Mouse (Mus musculus): ENCODE data around the gene Gadl1.

Gene Gadl1

DNA sequence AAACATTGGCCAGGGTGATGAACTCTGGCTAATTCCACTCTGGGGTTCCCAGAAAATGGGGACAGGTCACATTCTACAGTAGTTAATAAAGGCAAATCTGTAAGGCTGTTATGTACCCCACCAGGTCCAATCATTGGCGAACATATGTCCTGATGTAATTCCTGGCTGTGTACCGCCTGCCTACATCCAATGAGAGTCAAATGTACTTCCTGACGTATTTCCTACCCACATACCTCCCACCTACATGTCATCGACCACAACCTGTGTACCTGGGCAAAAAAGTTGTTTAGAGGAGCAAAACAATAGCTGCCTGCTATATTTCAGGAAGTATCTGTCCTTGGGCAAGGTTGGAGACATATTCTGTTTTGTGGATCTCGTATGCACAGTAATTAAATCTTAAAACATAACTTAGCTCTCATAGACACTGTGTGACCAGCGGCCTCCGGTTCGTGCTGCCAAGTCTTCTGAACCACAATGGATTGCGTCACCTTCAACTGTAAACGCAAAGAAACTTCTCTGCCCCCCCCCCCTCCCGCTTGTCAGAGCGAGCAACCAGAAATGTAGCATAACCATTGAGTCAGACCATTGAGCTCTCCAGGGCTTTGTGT is 175.2 kb downstream of the Gadl1 start:
- DNase-seq (ENCODE audit: low read depth in 1 of 2, low spot score in 2 of 2): no peak

DNA sequence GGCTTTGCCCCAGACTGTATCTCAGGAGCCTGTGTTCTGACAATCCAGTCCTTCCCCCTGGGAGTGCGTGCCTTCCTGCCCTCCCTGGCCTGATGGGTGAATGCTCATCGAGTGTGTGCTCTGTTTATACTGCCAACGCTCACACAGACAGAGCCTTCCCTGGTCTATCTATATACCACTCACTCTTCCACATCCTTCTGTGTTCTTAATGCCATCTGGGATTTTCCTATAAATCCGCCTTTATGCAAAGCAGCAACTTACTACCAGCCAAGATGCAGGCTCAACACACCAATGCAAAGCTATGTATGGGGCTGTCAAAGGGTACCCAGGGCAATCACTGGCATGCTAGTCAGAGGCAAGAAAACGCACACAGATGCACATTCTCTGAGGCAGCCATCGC is 176.7 kb downstream of the Gadl1 start:
- DNase-seq (ENCODE audit: low read depth in 1 of 2, low spot score in 2 of 2): no peak

GRCm38 (mm10) chr9:116087263-116087662 is 178.0 kb downstream of the Gadl1 start:
- no peak for DNase-seq (ENCODE audit: low read depth in 1 of 2, low spot score in 2 of 2)

GRCm38 (mm10) chr9:116087880-116088279 is 178.6 kb downstream of the Gadl1 start:
- DNase-seq (ENCODE audit: low read depth in 1 of 2, low spot score in 2 of 2): peak in 1 of 2 experiments; percentile 45

DNA sequence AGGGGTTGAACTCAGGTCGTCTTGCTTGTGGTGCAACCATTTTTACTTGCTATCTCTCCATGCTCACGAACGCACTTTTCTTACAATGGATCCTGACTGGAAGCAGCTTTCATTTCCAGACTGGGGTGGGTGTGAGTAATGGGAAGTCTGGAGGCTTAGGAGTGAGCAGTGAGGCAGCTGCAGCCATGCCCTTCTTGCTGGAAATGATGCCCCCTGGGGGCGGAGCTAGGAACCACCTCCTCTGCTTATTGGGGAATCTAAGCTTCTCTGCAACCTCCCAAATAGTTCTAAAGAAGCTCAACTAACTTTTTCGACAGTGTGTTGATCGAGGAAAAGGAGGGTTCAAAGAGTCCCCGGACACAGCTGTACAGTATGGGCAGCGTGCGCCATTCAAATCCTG is 179.7 kb downstream of the Gadl1 start:
- no peak for DNase-seq (ENCODE audit: low read depth in 1 of 2, low spot score in 2 of 2)

GRCm38 (mm10) chr9:116090296-116090695 is 181.0 kb downstream of the Gadl1 start:
- no peak for DNase-seq (ENCODE audit: low read depth in 1 of 2, low spot score in 2 of 2)

DNA sequence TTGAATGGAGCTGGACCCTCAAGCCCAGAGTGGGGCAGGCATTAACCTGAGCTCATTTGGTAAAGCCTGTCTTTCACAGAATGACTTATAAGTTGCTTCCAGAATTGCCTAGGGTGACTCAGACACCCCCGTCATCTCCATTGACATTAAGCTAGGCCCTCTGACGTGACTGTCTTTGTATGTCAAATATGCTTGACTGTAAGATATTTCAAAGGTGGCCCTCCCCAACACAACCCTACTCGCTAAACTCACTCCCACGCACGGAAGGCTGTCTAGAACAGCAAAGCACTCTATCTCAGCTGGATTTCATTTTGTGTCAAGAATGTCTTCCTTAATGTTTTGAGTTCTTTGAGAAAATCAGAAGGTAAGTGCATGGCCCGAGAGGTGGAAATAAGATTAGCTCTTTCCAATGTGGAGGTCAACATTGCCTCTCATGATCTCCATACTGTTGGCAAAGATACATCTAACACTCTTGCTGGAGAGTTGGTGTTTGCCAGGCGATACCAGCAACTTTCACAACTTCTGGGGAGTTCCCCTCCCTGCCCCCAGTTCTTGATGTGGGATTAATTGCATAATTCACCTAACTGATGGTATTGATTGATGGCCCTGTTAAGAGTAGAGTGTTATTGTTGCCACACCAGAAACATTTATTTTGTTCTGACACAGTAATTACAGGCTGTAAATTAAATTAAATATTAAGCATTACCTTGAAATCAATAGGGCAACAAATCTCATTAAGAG is 182.0 kb downstream of the Gadl1 start:
- DNase-seq (ENCODE audit: low read depth in 1 of 2, low spot score in 2 of 2): no peak

GRCm38 (mm10) chr9:116091921-116092320 is 182.7 kb downstream of the Gadl1 start:
- DNase-seq (ENCODE audit: low read depth in 1 of 2, low spot score in 2 of 2): no peak

- peak in 1 of 2 experiments; percentile 27 for DNase-seq (ENCODE audit: low read depth in 1 of 2, low spot score in 2 of 2)
These were observed 189.7 kb downstream of the Gadl1 start for GRCm38 (mm10) chr9:116098724-116099595.

DNA sequence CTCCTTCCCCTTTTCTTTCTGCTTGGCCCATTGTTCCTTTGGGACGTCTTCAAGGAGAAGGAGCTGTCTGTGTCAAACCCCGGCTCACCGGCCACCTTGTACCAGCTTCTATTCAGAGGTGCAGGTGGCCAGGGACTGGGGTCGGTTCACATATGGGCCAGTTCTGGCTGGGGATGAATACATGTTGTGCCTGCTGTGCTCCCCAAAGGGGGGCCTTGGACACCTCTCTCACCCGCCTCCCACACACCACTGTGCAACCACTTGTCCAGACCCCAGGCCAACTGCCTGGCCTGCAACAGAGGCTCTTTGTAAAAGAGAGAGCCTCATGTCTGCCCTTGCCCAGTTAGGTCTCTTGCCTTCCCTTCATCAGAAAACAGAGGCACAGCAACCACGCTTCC is 190.3 kb downstream of the Gadl1 start:
- no peak for DNase-seq (ENCODE audit: low read depth in 1 of 2, low spot score in 2 of 2)

GRCm38 (mm10) chr9:116100015-116100414 is 190.8 kb downstream of the Gadl1 start:
- DNase-seq (ENCODE audit: low read depth in 1 of 2, low spot score in 2 of 2): no peak

- DNase-seq (ENCODE audit: low read depth in 1 of 2, low spot score in 2 of 2): no peak
These were observed 192.6 kb downstream of the Gadl1 start for GRCm38 (mm10) chr9:116101842-116102241.

DNA sequence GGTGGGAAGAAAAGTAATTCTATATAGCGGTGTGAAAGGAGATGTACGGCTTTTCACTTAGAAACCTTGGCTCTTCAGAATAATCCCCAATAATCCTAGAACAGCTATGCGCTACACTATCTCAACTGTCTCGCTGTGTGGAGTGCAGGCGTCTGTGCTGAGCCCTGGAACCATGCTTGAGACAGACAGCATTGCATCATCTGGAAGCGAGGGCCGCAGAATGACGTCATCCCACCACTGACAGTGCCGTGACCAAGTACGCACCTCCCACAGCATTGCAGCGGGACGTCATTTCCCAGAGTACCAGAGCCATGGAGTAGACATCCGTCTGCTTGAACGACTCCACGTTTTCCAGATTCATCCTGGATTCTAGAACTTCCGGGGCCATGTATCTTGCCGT is 195.5 kb downstream of the Gadl1 start:
- DNase-seq (ENCODE audit: low read depth in 1 of 2, low spot score in 2 of 2): no peak

GRCm38 (mm10) chr9:116108729-116109128 is 199.5 kb downstream of the Gadl1 start:
- no peak for DNase-seq (ENCODE audit: low read depth in 1 of 2, low spot score in 2 of 2)

DNA sequence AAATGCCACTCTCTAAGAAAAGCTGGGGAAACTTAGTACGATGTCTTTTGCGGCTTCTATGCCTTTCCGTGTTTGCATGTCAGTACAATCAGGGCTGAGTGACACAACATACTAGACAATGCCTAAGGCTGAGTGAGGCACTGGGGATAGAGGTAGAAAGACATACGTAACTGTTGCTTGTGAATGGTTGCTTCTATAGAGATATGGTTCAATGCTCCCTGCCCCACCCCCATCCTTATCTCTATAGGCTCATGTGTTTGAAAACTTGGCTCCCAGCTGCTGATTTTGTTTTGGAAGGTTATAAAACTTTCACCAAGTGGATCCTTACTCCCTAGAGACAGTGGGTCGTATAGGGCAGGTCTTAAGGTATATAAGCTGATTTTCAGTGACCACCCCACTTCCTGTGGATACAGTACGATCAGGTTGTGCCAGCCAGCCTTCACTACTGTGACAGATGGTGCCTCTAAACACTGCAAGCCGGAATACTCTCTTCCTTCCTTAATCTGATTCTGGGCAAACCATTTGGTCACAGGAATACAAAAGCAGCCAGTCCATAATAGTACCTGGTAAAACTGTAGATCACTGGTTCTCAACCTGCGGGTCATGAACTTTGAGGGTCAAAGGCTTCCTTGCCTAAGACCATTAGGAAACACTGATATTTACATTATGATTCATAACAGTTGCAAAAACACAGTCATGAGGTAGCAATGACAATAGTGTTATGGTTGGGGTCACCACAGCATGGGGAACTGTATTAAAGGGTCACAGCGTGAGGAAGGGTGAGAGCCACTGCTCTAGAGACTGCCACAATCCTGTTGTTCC is 202.1 kb downstream of the Gadl1 start:
- no peak for DNase-seq (ENCODE audit: low read depth in 1 of 2, low spot score in 2 of 2)

DNA sequence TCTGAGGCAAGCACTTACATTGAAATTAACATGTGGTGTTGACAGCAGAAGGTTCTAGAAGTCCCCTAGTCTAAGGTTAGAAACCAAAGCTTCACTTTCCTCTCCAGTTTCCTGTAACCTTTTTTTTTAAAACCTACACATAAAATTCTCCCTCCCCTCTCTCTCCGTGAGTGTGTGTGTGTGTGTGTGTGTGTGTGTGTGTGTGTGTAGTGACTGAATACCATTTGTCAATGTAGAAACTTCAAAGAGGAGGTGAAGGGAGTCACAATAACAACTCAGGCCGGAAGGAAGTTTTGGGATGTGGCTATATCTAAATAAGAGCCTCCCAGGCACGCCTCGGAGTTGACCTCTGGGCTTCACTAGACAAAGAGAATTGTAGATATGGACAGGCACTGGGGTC is 205.1 kb downstream of the Gadl1 start:
- no peak for DNase-seq (ENCODE audit: low read depth in 1 of 2, low spot score in 2 of 2)

GRCm38 (mm10) chr9:116115875-116116274 is 206.6 kb downstream of the Gadl1 start:
- no peak for DNase-seq (ENCODE audit: low read depth in 1 of 2, low spot score in 2 of 2)

DNA sequence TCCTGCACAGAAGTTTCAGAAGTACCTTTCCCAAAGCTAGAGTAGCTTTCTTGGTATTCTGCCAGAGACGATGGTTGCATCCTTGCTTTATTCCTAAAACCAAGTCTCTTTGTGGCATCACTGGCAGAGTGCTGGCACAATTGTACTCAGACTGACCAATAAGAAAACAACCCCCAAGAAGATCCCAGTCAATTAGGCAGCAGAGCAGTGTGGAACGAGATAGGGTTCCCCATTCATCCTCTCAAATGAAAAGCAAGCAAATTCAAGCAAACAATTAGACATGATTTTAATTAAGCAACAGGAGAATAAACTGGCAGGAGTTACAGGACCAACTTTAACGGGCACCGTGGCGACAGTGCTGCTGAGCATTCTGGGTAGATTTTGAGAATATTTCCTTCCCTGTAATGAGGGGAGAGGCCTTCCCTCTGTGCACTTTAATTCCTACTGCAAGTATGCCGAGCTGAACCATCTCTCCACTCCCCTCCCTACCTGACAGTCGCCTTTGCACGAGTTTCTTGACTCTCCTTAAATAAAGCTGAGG is 209.1 kb downstream of the Gadl1 start:
- no peak for DNase-seq (ENCODE audit: low read depth in 1 of 2, low spot score in 2 of 2)

DNA sequence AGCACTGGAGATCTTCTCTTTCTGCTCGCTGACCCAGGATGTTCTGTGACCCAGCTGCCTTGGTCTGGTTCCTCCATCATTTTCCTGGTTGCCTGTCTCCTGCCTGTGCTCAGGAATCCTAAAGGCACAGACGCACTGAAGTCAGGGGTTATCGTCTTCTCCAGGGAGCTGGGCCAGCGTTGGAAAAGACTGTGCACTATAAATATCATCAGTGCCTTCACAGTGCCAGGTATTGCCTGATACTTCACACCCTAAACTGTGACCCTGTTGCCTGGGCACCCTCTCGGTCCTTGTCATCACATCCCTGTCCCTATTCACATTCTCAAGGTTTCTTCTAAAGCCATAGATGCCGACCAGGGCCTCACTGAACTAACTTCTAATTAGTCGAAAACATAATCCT is 210.7 kb downstream of the Gadl1 start:
- DNase-seq (ENCODE audit: low read depth in 1 of 2, low spot score in 2 of 2): no peak

DNA sequence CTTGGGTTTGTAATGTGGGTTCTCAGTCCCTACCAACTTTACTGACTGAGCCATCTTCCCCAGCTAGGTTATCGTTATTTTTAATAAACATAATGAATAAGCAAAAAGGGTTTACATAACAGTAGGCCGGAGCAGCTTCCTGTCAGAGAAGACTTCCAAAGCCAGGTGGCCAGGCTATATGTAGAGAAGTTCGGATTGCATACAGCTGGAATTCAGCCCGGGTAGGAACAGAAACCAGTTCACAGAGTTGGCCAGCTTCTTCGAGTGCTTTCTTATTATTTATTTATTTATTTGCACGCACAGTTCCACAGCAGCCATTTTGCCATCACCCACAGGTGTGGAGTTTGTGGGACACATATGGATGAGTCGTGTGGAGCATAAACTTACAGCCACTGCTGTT is 212.2 kb downstream of the Gadl1 start:
- DNase-seq (ENCODE audit: low read depth in 1 of 2, low spot score in 2 of 2): no peak

DNA sequence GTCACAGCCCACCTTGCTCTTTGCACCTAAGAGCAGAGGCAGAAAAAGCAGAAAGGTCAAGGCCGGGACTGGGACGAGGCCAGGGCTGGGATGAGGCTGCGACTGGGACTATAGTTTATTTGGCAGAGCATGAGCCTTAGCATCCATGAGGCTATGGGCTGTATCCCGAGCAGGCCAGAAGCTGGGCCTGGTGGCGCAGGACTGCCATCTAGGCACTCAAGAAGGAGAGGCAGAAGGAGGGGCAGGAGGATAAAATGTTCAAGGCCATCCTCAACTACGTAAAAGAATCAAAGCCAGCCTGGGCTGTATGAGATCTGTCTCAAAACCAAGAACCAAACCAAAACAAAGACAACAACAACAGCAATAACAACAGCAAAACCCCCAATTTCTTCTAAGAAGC is 213.3 kb downstream of the Gadl1 start:
- no peak for DNase-seq (ENCODE audit: low read depth in 1 of 2, low spot score in 2 of 2)
